ENCODE assay signal across 23 mouse cellular contexts in the genomic region with DNA sequence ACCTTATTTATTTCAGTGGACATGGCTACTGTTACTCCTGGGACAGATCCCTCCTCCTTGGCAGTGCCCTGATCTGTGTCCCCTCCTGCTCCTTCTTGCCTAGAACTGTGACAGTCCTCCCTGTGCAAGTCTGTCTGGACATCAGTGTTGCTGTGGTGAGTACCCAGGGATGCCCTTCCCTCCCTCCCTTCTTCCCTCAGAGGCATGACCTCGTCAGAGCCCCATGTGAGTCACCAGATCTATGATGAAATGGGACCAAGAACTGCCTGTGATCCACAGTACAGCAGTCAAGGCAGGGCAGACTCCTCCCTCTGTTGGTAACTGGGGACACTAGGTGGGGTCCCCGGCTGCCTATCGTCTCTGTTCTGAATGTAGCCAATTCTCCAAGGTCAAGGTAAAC. TPM values are rescaled to one million over a fixed set of nuclear protein-coding genes. Genes with fewer than 3 reads are reported as not detected.
DNase-seq lines count a peak whose midpoint lies in the region; TF ChIP-seq lines count a peak whose summit lies in the region.
"Had no signal": no experiment of that assay in that cellular context is flagged by ENCODE, and none has a peak within 500 bp of the region (broad histone marks: within the 10 kb centered on the region; RNA-seq: fewer than 3 reads in every experiment).

No protein-coding gene starts in this region.

- H3K27me3 ChIP-seq in C2C12 (ENCODE audit: control insufficient read depth, insufficient read depth, insufficient read length) = peaks cover 20% of the 10 kb centered on the region

- no peak overlapping the region for H3K4me3 ChIP-seq in C2C12 (ENCODE audit: insufficient read depth, poor library complexity, severe bottlenecking)
- H3K4me3 ChIP-seq: embryonic facial prominence, embryonic 15.5 days; forebrain, embryonic 10.5 days; heart, embryonic 13.5 days; limb, embryonic 10.5 days had no signal

- H3K79me3 ChIP-seq in C2C12 (ENCODE audit: low read depth) = no peaks in the 10 kb centered on the region

- DNase-seq in 3T3-L1 (ENCODE audit: low read depth, low spot score) (peak; percentile 76), adipocyte (ENCODE audit: low spot score) (peak; percentile 41)
- DNase-seq in fibroblast of lung, adult 2 months (ENCODE audit: low read depth) = peak; percentile 47
- no peak for DNase-seq in lung, postnatal 4 days
- DNase-seq in layer of hippocampus, adult 11-12 months (ENCODE audit: low spot score) = no peak
- DNase-seq in thymus, postnatal 4 days = no peak
- no peak for DNase-seq in right cerebral cortex, postnatal 36 days (ENCODE audit: low spot score in 2 of 2)
- DNase-seq: cerebellum, adult 18-20 months; cerebellum, postnatal 25 days; forebrain, postnatal 0 days; heart, adult 11 months; heart, postnatal 36 days; kidney, adult 11 months; kidney, postnatal 25 days; lung, adult 2 months; midbrain, embryonic 14.5 days; spleen, adult 18-20 months; thymus, postnatal 36 days had no signal

- H3K79me2 ChIP-seq in C2C12 (ENCODE audit: control insufficient read depth, insufficient read depth) = no peaks in the 10 kb centered on the region

- no peaks in the 10 kb centered on the region for H3K36me3 ChIP-seq in C2C12 (ENCODE audit: control insufficient read depth, insufficient read depth)
- H3K36me3 ChIP-seq: embryonic facial prominence, embryonic 15.5 days; forebrain, embryonic 10.5 days; heart, embryonic 13.5 days; limb, embryonic 10.5 days had no signal

- no peak for TF ChIP-seq CTCF in C2C12 (IDR thresholded peaks at IDR 0.05; ENCODE audit: control insufficient read depth, insufficient read depth, insufficient read length)

- no peak overlapping the region for H3ac ChIP-seq in C2C12 (ENCODE audit: control insufficient read depth, insufficient read length, low read depth)

TF ChIP-seq in C2C12, 6 proteins besides CTCF, POLR2A, EP300 and RAD21:
- TF ChIP-seq CEBPB (IDR thresholded peaks at IDR 0.05; ENCODE audit: low read depth) (peak; percentile 26), MAX (IDR thresholded peaks at IDR 0.05) (no peak)

RNA-seq across cellular contexts. Expression of gene Coro2a, which starts 5.6 kb away (rescaled TPM):
- 0.33 TPM for polyA plus RNA-seq in C2C12 (2012; fragmentation: generic; extraction: Trizol)

RNA-seq across cellular contexts. Expression of gene Tbc1d2, which starts 42.4 kb away (rescaled TPM):
- 0.77 TPM for polyA plus RNA-seq in C2C12 (2012; fragmentation: generic; extraction: Trizol)

Comparison
In these comparisons a context has a peak if more than half of its experiments do, and no peak if none do; other contexts are left out.
1. DNase-seq: peak in 3T3-L1 (single experiment), adipocyte (single experiment) and fibroblast of lung, adult 2 months (single experiment); none in lung, postnatal 4 days (0 of 2), layer of hippocampus, adult 11-12 months (single experiment), thymus, postnatal 4 days (single experiment) and right cerebral cortex, postnatal 36 days (0 of 2).